In the genomic region with DNA sequence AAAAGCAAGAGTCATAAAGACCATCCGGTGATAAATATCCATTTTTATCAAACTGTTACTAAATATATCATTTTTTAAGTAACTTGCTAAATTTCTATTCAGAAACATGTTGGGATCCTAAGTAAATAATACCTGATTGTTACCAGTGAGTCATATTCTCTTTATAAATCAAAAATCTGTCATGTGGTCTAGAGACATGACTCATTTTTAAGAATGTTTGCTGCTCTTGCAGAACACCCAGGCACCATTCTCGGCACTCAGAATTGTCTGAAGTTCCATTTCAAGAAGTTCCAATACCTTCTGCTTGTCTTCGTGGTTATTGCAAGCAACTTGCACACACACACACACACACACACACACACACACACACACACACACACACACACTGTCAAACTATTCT, we compare ENCODE assay signal across 15 mouse cellular contexts.
"Had no signal": no experiment of that assay in that cellular context is flagged by ENCODE, and none has a peak within 500 bp of the region (broad histone marks: within the 10 kb centered on the region; RNA-seq: fewer than 3 reads in every experiment).

No protein-coding gene starts in this region.

- H3K4me1 ChIP-seq: liver, embryonic 15.5 days; lung, embryonic 15.5 days; megakaryocyte, embryonic 14.5 days; midbrain, embryonic 13.5 days; midbrain, embryonic 15.5 days; neural tube, embryonic 12.5 days had no signal

- H3K4me3 ChIP-seq: liver, embryonic 15.5 days; lung, embryonic 15.5 days; megakaryocyte, embryonic 14.5 days; midbrain, embryonic 13.5 days; midbrain, embryonic 15.5 days; neural tube, embryonic 12.5 days had no signal

- H3K36me3 ChIP-seq: liver, embryonic 15.5 days; lung, embryonic 15.5 days; midbrain, embryonic 13.5 days; midbrain, embryonic 15.5 days; neural tube, embryonic 12.5 days had no signal

- H3K27ac ChIP-seq: liver, embryonic 15.5 days; lung, embryonic 15.5 days; macrophage; midbrain, embryonic 13.5 days; midbrain, embryonic 15.5 days; neural tube, embryonic 12.5 days had no signal

- H3K27me3 ChIP-seq: liver, embryonic 15.5 days; lung, embryonic 15.5 days; megakaryocyte, embryonic 14.5 days; midbrain, embryonic 13.5 days; midbrain, embryonic 15.5 days; neural tube, embryonic 12.5 days had no signal

- DNase-seq: liver, postnatal 0 days; lung, adult 2 months; lung, postnatal 14 days; lung, postnatal 36 days; right cerebral cortex, postnatal 14 days; thymus, adult 18-20 months; thymus, postnatal 14 days; thymus, postnatal 4 days had no signal

- H3K9me3 ChIP-seq: liver, embryonic 15.5 days; lung, embryonic 15.5 days; megakaryocyte, embryonic 14.5 days; midbrain, embryonic 15.5 days; neural tube, embryonic 12.5 days had no signal
